Mouse (Mus musculus): ENCODE data around the gene Rasl10a.

Rasl10a gene

DNA sequence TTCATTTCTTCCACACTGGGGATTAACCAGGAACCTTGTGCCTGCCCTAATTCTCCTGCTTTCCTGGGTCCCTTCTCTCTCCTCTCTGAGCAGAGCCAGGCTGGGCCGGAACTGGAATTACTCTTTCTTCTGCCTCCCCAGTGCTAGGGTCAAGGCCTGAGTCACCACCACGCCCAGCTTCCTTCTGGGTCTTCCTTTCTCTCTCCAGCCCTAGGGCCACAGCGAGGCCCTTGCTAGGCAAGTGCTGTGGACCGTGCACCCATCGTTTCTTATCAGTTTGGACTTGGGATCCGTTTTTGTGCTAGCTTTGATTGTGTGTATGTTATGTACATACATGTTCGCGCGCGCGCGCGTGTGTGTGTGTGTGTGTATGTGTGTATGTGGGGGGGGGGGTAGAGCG is 3.8 kb upstream of the Rasl10a start:
- no peak for DNase-seq (ENCODE audit: low spot score)

DNA sequence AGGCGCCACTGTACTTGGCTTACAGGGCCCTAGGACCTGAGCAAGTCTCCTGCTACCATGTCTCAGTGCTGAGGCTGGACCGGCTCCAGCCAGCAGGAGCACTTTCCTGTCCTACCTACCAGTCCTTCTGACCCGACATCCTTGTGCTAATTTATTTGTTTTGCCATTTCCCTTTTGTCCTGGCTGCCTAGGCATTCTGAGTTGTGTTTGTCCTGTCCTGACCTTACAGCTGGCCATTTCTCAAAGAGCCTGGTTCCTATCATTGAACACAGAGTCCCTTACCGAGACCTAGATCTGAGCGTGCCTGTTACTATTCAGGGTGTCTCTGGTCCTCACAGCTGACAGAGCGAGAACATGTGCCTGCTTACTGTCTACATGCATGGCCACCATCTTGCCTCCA is 3.1 kb upstream of the Rasl10a start:
- DNase-seq (ENCODE audit: low spot score), result no peak

DNA sequence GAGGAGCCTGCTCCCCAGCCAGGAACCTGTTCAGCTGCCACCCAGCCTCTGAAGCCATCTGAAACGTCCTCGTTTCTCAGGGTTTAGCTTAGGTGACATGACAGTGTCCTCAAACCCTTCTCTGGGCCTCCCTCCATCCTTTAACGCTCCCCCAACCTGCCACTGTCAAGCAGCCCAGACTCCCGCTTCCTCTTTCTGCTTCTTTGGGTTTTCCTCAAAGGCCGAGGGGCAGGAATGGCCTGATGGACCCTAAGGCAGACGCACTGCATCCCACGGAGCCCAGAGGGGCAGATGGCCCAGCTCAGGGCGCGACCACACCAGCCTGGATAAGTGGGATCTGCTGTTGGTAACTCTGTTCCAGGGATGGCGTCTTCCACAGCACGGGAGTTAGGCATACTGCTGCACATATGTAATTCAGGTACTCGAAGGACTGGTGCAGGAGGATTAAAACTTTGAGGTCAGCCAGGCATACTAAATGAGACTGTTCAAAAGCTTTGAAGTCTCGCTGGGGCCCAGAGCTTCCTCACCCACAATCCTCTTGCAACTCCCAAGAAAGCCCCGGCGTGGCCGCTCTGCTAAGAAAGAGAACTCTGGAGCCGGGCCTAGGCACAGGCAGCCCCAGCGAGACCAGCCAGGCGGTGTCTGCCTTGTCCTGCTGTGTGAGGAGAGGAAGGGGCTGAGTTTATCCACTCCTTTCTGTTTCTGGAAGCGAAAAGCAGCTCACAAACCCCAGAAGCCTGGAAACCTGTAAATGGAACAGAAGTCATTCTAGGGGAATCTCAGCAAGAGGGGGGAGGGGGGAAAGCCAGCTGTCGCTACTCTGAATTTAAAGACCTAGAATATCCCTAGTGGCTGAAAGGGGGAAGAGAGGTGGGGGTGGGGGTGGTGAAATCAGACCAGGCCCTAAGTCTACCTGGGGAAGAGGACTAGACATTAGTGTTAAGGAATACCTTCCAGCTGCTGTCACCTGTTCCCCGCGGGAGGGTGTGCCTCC is 1.7 kb upstream of the Rasl10a start:
- DNase-seq (ENCODE audit: low spot score), result no peak

DNA sequence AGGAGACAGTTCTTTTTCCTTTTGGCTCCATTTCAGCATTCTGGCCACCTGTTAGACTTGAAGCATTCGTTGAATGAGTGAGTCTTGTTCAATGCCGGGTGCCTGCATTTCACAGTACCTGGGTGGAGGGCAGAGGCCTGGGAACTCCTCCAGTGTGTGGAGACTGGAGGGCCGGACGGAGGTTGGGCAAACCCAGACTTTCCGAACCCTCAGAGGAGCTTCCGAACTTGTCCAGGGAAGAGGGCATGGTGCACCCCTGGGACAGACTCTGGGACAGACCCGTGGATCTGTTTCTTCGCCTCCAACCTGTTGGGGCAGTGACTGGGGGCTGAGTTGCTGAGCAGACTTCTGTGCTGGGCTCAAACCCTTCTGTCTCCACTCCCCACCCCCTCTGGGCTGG is 864 bp upstream of the Rasl10a start:
- DNase-seq (ENCODE audit: low spot score), result no peak

DNA sequence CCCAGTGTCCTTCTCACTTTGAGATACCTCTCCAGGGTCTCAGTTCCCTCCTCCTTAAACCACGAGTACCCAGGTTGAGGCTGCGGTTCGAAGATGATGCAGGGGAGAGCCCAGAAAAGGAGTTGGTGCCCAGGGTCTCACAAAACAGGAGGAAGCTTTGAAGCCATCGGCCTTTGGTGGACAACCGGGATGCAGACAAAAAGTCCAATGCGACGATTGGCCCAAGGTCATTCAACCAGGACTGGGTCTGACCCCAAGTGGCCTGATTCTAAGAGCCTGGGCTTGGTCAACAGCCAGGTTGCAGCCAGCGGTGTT is 430 bp upstream of the Rasl10a start:
- no peak for DNase-seq (ENCODE audit: low spot score)

DNA sequence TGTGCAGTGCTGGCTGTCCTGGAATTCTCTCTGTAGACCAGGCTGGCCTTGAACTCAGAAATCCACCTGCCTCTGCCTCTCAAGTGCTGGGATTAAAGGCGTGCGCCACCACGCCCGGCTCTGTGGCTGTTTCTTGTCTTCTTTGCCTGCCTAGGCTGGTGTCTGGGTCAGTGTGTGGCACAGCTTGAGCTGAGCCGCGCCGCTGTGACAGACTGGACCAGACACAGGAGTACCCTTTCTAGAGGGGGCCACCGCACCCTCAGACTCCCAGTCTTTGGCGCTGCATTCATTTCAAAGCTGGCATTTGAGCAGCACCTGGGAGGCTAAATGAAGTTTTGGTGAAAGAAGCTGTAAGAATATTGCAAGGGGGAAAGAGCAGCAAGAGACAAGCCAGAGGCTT is 855 bp downstream of the Rasl10a start:
- no peak for DNase-seq (ENCODE audit: low spot score)

DNA sequence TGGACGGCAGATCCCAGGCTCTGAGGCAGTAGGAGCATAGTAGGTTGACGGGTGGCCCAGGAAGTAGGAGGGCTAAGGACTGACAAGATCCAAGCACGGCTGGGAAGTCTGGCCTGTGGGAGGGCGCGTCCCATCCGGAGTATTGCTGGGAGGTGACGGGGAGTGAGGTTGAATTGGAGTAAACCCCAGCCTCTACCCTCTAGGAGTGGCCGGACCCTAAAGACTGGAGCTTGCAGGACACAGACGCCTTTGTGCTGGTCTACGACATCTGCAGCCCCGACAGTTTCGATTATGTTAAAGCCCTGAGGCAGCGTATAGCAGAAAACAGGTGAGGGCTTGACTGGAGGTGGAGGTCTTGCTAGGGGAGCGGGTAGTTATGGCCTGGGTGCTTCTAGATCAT is 1.3 kb downstream of the Rasl10a start:
- DNase-seq (ENCODE audit: low spot score), result no peak

DNA sequence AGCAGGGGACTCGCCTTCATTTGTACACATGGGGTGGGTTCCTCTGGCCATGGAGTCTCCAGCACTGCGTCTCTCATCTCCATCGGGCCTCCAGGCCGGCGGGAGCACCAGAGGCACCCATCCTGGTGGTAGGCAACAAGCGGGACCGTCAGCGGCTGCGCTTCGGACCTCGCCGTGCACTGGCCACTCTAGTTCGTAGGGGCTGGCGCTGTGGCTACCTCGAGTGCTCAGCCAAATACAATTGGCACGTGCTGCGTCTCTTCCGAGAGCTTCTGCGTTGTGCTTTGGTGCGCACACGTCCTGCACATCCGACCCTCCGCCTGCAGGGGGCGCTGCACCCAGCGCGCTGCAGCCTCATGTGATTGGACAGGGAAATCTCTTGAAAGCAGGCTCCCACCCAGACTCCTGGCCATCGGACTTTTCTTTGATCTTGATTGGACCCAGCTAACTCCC is 1.8 kb downstream of the Rasl10a start:
- DNase-seq (ENCODE audit: low spot score), result peak; percentile 74

DNA sequence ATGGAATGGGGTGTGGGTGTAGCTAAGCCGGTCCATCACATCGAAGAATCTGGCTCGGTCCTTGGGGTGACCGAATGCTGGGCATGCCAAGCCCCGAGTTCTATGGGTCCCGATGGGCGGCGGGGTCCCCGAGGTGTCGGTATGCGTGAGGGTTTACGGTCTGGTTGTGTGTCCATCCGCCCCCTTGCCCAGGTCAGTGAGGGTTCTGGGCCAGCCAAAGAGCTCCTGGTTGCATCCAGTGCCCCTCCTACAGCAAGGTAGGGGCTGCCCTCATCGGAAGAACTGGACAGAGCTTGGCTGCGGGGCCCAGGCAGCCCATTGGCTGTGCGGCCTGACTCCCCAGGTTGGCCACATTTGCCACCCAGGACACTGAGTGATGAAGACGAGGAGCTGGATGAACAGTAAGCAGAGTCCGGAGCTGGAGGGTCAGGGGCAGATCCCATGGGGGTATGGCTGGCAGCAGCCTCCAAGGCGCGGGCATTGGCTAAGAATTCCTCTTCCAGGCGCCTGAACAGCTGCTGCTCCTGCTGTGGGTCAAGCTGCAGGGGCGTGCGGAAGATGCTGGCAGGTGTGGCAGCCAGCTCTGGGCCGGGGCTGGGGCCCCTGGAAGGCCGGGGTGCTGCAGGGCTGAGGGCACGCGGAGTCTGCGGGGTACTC is 3.0 kb downstream of the Rasl10a start:
- peak; percentile 37 for DNase-seq (ENCODE audit: low spot score)

DNA sequence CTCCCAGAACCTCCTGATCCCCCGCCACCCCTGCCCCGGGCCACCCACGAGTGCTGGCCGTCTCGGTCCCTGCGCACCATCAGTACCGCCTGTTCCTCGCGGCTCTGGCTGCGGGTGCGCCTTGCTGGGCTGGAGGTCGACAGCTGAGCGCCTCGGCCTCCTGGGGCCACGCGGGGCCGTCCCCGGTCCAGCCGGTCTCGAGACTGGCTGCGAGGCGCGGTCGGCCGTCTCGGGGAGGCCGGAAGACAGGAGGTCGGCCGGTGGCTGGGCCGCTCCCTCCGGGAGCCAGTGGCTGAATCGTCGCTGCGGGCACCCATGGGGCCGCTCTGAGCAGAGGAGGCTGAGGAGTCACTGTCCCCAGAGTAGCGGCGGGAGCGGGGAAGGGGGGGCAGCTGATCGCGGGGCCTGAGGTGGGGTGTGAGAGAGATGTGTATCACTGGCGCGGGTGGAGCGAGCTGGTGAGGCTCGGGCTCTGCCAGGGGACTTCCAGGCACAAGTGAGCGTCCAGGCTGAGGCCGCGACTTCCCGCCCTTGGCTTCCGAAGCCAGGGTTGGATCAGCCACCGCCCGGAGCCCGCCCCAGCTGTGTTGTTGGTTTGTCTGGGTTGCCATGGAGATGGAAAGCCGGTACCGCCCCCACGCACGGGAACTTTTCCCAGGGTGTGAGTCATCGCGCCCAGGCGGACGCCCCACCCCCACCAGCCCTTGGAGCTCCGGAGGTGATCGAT is 3.6 kb downstream of the Rasl10a start:
- DNase-seq (ENCODE audit: low spot score), result peak; percentile 94

DNA sequence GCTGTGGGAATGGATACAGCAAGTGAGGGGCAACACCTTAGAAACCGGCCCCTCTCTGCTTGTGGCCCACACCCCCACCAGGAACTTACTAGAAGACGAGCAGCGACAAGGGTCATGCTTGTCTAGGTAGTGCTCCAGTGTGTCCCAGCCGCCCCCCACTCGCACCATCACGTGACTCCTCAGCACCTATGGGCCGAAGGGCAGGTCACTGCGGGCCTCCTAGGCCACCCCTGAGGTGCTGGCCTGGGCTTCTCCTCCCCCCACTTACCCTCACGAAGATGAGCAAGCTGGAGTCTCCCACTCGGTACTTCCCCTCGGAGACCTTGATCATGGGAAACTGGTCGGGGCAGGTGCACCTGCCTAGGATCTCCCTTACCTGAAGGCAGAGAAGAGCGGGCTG is 4.4 kb downstream of the Rasl10a start:
- DNase-seq (ENCODE audit: low spot score), result no peak

DNA sequence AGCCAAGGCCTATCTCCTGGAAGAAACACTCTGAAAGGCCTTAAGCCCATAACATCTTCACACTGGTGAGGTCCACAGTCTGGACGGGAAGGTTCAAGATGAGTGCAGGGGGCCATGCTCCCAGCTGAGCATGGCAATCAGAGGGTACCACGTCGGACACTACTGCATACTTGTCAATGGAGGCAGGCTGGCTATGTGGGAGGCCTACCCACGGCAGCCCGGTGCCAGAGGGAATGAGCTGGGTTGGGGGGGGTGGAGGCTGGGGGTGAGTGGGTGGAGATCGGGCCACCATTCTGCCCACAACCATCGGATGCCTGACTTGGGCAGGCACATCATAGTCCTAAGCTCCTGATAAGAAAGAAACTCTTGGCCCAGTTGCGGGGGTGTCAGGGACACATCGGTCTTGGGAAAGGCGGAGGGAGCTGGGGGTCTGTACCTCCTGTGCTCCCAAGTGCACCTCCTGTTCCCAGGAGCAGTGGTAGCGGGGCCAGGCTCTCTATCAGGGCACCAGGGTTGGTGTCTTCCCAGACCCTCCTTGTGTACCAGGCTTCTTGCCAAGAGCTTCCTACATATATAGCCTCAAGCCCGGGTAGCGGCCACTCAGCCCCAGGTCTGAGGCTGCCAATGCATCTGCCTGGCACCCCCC is 5.1 kb downstream of the Rasl10a start:
- DNase-seq (ENCODE audit: low spot score), result peak; percentile 43

DNA sequence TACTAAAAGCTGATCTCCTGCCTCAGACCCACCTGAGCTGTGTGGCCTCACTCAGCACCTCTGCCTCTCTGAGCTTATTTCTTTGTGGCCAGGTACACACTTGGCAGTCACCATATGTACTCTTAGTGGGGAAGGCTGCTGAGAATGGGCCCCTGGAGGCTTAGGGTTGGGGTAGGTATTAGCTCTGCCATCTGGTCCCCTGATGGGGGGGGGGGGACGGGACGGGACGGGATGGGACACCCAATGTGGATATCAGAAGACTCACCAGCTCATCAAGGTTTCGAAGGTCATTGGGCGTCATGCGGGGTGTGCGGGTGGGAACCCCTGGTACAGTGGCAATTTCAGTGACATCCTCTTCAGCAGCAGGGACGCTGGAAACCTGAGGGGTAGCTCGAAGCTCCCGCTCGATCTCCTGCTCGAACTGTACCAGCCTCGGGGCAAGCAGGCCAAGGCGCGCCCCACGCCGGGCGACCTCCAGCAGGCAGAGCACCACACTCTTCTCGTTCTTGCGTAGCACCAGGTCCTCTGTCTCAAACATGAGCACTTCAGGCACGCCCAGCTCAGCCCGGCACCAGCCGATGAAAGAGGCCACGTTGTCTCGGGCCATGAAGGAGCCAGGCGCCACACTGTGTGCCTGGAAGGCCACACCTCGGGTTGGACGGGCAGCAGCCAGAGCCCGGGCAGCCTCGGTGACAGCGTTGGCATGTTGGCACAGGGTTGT is 5.8 kb downstream of the Rasl10a start:
- peak; percentile 52 for DNase-seq (ENCODE audit: low spot score)

DNA sequence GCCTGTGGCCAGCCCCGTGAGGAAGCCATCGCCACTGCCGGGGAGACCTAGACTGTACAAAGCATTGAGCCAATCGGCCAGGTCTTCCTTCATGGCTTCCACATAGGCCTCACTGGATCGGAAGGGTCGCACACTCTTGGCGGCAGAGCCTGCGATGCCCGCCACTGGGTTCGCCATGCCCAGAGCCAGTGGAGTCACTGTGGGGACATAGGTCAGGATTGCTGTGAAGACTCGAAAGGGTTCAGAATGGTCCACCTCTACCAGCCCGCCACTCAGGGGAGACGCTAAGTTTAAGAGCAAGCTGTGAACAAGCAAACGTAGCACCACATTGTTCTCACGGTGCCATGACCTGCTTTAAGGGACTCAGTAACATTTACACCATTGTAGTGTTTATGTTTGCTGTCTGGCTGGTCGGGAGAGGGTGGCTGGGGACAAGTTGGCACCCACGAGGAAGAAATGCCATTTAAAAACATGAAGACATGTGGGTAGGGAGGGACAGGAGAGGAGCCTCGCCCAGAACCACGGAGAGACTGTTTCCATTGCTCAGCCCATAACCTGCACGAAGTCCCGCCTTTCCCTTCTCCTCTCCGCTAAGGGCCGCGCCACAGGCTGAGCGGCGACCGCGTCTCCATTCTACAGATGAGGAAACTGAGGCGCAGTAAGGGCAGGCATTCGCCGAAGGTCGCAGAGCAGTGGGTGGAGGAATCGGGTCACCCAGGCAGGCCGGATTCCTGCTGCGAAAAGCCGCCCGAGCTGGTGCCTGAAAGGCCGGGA is 6.5 kb downstream of the Rasl10a start:
- no peak for DNase-seq (ENCODE audit: low spot score)

DNA sequence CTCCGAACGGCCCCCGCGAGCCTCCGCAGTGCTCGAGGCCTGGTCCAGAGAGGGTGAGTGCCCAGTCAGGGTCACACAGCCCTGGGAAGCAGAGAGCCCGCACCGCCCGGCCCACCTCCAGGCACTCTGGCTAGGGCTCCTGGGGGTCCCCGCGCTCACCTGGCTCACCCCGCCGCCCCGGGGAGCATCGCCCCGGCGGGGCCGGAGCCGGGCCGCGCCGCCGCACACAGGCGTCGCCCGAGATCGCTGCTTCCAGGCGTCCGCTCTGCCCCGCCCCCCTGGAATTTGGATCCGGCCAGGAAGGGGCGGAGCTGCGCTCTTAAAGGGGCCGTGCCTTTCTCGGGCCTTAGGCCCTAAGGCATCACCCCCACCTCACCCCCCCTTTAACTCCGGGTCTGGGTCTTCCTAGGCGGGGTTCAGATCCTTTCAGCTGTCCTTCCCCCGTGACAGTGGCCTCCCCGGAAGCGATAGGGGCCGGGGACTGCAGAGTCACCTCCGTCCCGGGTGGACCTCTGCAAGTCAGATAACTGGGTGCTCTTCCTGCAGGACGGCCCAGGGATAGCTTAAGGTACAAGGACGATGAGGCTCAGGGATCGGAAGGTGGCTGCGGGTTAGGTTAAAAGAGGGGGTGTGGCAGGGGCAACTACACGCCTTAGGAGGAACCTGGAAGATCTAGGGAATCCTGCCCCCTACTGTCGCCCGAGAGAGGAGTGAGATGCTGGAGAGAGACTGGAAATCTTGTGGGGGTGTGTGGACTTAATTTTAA is 7.3 kb downstream of the Rasl10a start, which contains the start of gene Gas2l1:
Gas2l1 (minus strand) TSS at position 272 of the 766 bp plus-strand sequence.
- peak; percentile 87 for DNase-seq (ENCODE audit: low spot score)

DNA sequence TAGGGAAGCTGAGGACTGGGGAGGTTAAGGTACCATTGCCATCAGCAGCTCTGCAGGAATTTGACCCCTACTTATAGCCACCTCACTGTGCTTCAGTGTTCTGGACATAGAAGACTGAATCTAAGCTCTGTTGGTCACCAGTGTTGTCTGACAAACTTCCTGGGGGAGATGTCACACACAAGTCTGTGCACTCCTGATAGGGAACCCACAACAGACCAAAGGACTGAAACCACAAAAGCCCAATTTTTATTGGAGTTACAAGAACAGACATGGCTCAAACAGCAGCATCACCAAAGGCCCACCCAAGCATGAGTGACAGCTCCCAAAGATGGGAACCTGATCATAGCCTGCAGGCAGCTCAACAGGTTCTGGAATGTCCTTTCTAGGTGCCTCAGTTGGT is 9.1 kb downstream of the Rasl10a start:
- no peak for DNase-seq (ENCODE audit: low spot score)

DNA sequence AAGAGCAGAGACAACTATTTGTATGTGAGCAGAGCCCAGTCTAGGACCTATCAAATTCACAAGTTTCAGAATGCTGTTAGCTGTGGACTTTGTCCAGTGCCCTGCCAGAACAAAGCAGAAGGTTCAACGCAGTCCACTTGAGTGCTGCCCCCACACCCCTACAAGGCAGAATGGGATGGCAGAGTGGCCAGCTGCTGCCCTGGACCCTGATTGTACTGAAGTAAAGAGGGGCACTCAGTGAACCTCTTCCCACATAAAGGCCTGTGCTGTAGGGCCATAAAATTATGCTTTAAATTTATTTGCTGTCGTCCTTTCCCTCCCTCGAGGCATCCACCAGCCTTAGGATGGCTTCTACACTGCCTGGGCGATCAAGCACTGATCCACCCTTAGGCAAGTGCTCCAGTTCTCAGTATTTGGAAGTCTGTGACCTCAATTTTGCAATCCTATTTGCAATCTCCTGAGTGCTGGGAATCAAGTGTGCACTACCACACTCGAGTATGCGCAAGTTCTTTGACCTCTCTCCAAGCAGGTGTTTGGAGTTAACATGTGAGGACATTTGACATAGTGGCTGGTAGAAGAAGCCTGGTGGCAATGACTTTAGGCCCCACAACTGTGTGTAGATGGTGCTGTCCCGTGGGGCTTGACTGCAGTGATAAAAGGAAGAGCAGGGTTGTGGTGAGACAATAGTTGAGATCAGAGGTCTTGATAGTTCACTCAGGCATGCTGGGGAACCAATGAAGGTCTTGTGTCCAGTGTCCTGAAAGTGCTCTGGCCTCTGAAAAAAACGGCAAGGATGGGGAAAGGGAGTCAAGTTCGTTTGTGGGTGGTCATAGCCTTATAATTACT is 10.4 kb downstream of the Rasl10a start:
- DNase-seq (ENCODE audit: low spot score), result no peak

DNA sequence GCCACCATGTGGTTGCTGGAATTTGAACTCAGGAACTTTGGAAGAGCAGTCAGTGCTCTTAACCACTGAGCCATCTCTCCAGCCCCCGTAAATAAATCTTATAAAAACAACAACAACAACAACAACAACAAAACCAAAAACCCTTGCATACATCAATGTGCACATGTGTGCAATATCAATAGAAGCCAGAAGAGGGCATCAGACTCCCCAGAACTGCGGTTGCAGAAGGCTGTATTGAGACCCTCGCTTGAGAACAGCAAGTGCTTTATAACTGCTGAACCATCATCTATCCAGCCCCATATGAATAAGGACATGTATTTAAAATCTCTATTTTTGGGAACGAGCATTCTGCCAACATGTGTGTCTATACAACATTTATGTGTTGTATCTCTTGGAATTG is 17.0 kb downstream of the Rasl10a start:
- DNase-seq (ENCODE audit: low spot score), result no peak

DNA sequence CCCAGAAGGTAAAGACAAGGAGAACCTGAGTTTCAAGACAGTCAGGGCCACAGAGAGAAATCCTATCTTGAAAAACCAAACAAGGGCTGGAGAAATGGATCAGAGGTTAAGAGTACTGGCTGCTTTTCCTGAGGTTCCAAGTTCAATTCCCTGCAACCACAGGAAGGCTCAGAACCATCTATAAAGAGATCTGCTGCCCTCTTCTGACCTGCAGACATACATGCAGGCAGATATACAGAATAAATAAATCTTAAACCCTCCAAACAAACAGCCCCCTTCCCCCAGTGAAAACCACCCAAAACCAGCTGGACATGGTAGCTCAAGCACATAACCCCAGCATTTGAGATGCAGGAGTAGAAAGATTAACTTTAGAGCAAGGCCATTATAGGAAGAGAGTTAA is 17.8 kb downstream of the Rasl10a start:
- no peak for DNase-seq (ENCODE audit: low spot score)

All from layer of hippocampus, adult 11-12 months (tissue).